Mouse (Mus musculus): ENCODE results near the gene Nell2.

DNA sequence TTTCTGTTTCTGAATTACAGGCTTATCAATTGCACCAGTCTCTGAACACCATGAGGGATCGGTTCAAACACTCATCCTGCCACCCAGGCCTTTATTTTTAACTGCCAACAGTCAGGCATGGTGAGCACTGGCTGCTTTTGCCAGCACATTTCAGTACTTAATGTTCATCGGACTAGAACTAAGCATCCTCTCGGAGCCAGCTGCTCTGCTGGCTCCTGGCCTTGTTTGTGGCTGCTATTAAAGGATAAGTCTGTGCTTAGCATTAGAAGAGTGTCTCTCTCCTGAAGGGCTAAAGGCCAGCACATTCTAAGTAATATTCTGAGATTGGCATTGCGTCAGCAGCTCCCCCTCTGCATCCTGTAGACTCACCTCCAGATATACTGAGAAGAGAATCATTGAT is 7.9 kb upstream of the Nell2 start:
- TF ChIP-seq POLR2A (IDR thresholded peaks at IDR 0.05; ENCODE audit: low read depth, low read length) = no peak
- TF ChIP-seq CTCF (IDR thresholded peaks at IDR 0.05; ENCODE audit: extremely low read depth, insufficient read depth, insufficient read length, insufficient replicate concordance) = no peak
